Mouse (Mus musculus) C2C12 (cell line): ENCODE measurements around the gene Mfsd4b5.

Experiments used
- CTCF ChIP-seq: IDR thresholded peaks from one replicate; pipeline ENCODE4 v1.5.1; 2011; ENCODE audit not compliant: control insufficient read depth, insufficient read depth, insufficient read length
- MAX ChIP-seq: IDR thresholded peaks from one replicate; pipeline ENCODE4 v1.6.1; 2011; ENCODE audit warnings: mild to moderate bottlenecking, control low read depth
- USF1 ChIP-seq: IDR thresholded peaks from one replicate; pipeline ENCODE4 v1.6.1; 2011; ENCODE audit warnings: low read depth, mild to moderate bottlenecking, control low read depth, moderate library complexity

- TF ChIP-seq CTCF (no peak), USF1 (no peak), MAX (no peak)
Observed at GRCm38 (mm10) chr10:39982604-39983003, 3.8 kb downstream of the Mfsd4b5 start.
